Mouse (Mus musculus) liver, postnatal 0 days (tissue): ENCODE data around the gene Slc18a3. TPM values are rescaled to one million over a fixed set of nuclear protein-coding genes. Genes with fewer than 3 reads are reported as not detected.

Source experiments
- ATAC-seq: fragments of 200-750 bp; cut with Nextera tagmentation; 2 replicates; pipeline ENCODE4 v1.8.0; 2017; ENCODE audit warnings: mild to moderate bottlenecking, moderate library complexity
- DNase-seq: peaks from one replicate; pipeline ENCODE4 v3.0.0-alpha.2; 2016
- H3K27ac ChIP-seq: fragments of 300-500 bp; sonication (generic); 2 replicates; pipeline ENCODE4 v1.5.1; 2014; ENCODE audit warnings: antibody characterized with exemption, moderate library complexity, mild to moderate bottlenecking, low read depth
- H3K27me3 ChIP-seq: fragments of 300-500 bp; sonication (generic); 2 replicates; pipeline ENCODE4 v1.6.1; 2014; ENCODE audit warnings: low read length, control low read depth, mixed read lengths; ENCODE audit not compliant: insufficient read depth
- H3K36me3 ChIP-seq: fragments of 300-500 bp; sonication (generic); replicated peaks from 2 replicates; pipeline ENCODE4 v1.6.1; 2014; ENCODE audit warnings: mild to moderate bottlenecking, control low read depth, low read length, moderate library complexity, mixed read lengths; ENCODE audit not compliant: insufficient read depth
- H3K4me1 ChIP-seq: fragments of 300-500 bp; sonication (generic); 2 replicates; pipeline ENCODE4 v1.6.1; 2014; ENCODE audit warnings: antibody characterized with exemption, mild to moderate bottlenecking, control low read depth; ENCODE audit not compliant: insufficient read depth
- H3K4me2 ChIP-seq: fragments of 300-500 bp; sonication (generic); 2 replicates; pipeline ENCODE4 v1.6.1; 2014; ENCODE audit warnings: low read depth, mild to moderate bottlenecking, low read length, moderate library complexity, mixed read lengths
- H3K4me3 ChIP-seq: fragments of 300-500 bp; sonication (generic); 2 replicates; pipeline ENCODE4 v1.5.1; 2014; ENCODE audit warnings: low read depth, low read length
- H3K9ac ChIP-seq: fragments of 300-500 bp; sonication (generic); replicated peaks from 2 replicates; pipeline ENCODE4 v1.6.1; 2014; ENCODE audit warnings: mild to moderate bottlenecking, moderate library complexity
- H3K9me3 ChIP-seq: fragments of 300-500 bp; sonication (generic); 2 replicates; pipeline ENCODE4 v1.6.1; 2016; ENCODE audit warnings: mild to moderate bottlenecking, control low read depth, low read length, mixed read lengths
- CTCF ChIP-seq: sonication (generic); IDR thresholded peaks from 2 replicates; pipeline ENCODE4 v1.5.1; 2016; ENCODE audit warnings: antibody characterized with exemption, low read depth
- EP300 ChIP-seq: IDR thresholded peaks from 2 replicates; pipeline ENCODE4 v1.6.1; 2016; ENCODE audit warnings: antibody characterized with exemption, low read depth, mild to moderate bottlenecking
- WGBS: fragments of 180-500 bp; shearing (Covaris S2); extraction: QIAGEN DNeasy Blood & Tissue Kit; methylation state at CpG from one replicate; pipeline ENCODE4 v1.1.7; 2014; ENCODE audit not compliant: insufficient replicate concordance; 5-methylcytosine and 5-hydroxymethylcytosine counted together
- polyA plus RNA-seq: library from polyadenylated mRNA; unstranded; fragments of >200 nt; fragmentation: Nextera tagmentation; extraction: Ambion mirVana; gene quantifications from 2 replicates; pipeline ENCODE4 v1.2.1, GENCODE M21; 2015

Slc18a3 gene
- not detected in 2 replicates for polyA plus RNA-seq

- WGBS: 3% methylated on average over 66 of the region's 70 CpGs
- no peaks in the 10 kb centered on the region for H3K36me3 ChIP-seq
- H3K27me3 ChIP-seq: peaks cover 75% of the 10 kb centered on the region
- ATAC-seq (no peak), DNase-seq (no peak)
- H3K9me3 ChIP-seq: no peaks in the 10 kb centered on the region
- no peak within 1 kb of the TSS for H3K4me2 ChIP-seq
- no peak within 1 kb of the TSS for H3K4me3 ChIP-seq
- no peaks in the 10 kb centered on the region for H3K4me1 ChIP-seq
- no peak within 1 kb of the TSS for H3K27ac ChIP-seq
- no peak within 1 kb of the TSS for H3K9ac ChIP-seq
- no peak for TF ChIP-seq EP300
- TF ChIP-seq CTCF: no peak
Observed at GRCm38 (mm10) chr14:32464601-32465505, at the start of gene Slc18a3. Gene Slc18a3, minus strand, starts transcription at chr14:32464850.

GRCm38 (mm10) chr14:32513336-32514032 lies 48.8 kb upstream of the Slc18a3 start, which contains the start of gene Ercc6:
Gene Ercc6, plus strand, starts transcription at chr14:32513521.
- under 1% methylated on average over 62 of the region's 62 CpGs for WGBS
- H3K4me3 ChIP-seq: peak within 1 kb of the TSS; percentile 76
- peak within 1 kb of the TSS; percentile 89 for H3K4me2 ChIP-seq
- ATAC-seq: peak; percentile 98
- DNase-seq: peak; percentile 95
- no peaks in the 10 kb centered on the region for H3K9me3 ChIP-seq
- H3K27me3 ChIP-seq: no peaks in the 10 kb centered on the region
- H3K27ac ChIP-seq: peak within 1 kb of the TSS; percentile 49
- TF ChIP-seq CTCF: peak; percentile 30; the same call in 1 of the 2 replicates
- TF ChIP-seq EP300: no peak
- H3K9ac ChIP-seq: peak within 1 kb of the TSS; percentile 65
- H3K36me3 ChIP-seq: peaks cover 15% of the 10 kb centered on the region
- peaks cover 18% of the 10 kb centered on the region for H3K4me1 ChIP-seq

DNA sequence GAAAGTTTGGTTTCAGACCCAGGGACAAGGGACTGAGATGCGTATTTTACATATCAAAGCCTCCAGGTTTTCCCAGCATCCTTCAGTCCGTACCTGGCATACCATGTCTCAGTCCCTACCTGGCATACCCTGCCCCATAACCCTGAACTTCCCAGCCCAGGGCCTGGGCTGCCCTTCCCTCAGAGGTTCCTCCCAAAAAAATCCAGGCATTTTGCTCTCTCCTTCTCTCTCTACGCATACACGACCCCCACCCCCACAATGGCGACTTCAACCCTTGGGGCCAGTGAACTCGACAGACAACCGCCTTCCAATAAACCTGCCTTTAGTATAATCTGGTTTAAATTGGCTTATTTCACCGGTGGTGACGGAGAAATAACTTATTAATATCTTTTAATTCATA lies 48.3 kb upstream of the Slc18a3 start:
- H3K4me2 ChIP-seq: peak overlapping the region; percentile 89
- peaks cover 24% of the 10 kb centered on the region for H3K4me1 ChIP-seq
- DNase-seq (no peak), ATAC-seq (0 out of 2 replicates have a peak, but pooled peaks have one; percentile 3)
- TF ChIP-seq EP300: no peak
- no peak for TF ChIP-seq CTCF
- H3K27me3 ChIP-seq: no peaks in the 10 kb centered on the region
- H3K9ac ChIP-seq: no peak overlapping the region
- peaks cover 12% of the 10 kb centered on the region for H3K36me3 ChIP-seq
- WGBS: 41% methylated on average over 9 of the region's 9 CpGs
- H3K27ac ChIP-seq: peak overlapping the region; percentile 49; the same call in 1 of the 2 replicates
- H3K4me3 ChIP-seq: peak overlapping the region; percentile 76; the same call in 1 of the 2 replicates
- no peaks in the 10 kb centered on the region for H3K9me3 ChIP-seq

DNA sequence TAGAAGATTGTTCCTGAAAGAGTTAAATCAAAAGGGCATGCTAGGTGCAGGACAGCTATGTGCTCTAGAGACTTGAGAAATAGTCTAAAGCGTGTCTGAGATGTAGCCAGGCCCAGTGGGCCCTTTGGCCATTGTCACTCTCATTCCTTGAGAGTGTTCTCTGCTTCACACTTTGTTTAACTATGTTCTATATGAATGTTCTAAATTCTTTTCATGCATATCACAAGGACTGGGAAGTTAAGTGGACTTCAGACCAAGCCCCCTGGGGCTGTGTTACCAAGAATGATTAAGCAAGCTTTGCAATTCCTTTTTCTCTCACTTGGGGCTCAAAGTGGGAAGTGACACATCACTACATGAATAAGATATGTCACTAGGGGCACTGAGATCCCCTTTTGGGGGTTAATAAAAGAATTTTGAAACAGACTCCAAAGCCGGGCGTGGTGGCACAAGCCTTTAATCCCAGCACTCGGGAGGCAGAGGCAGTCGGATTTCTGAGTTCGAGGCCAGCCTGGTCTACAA lies 44.9 kb upstream of the Slc18a3 start:
- no peak overlapping the region for H3K4me2 ChIP-seq
- ATAC-seq: no peak

GRCm38 (mm10) chr14:32508105-32508835 lies 43.6 kb upstream of the Slc18a3 start:
- no peaks in the 10 kb centered on the region for H3K9me3 ChIP-seq
- no peak for TF ChIP-seq EP300
- no peak for TF ChIP-seq CTCF
- no peak overlapping the region for H3K27ac ChIP-seq
- no peak overlapping the region for H3K9ac ChIP-seq
- ATAC-seq (no peak), DNase-seq (no peak)
- no peak overlapping the region for H3K4me3 ChIP-seq
- 0 out of 2 replicates have a peak overlapping the region, but pooled peaks have one; percentile 7 for H3K4me2 ChIP-seq
- peaks cover 14% of the 10 kb centered on the region for H3K4me1 ChIP-seq
- WGBS: 31% methylated on average over 10 of the region's 10 CpGs
- H3K36me3 ChIP-seq: no peaks in the 10 kb centered on the region
- no peaks in the 10 kb centered on the region for H3K27me3 ChIP-seq

More for the DNA sequence above, 44.9 kb upstream of the Slc18a3 start:
- no peak for TF ChIP-seq EP300
- no peak for TF ChIP-seq CTCF
- no peak overlapping the region for H3K4me3 ChIP-seq
- no peak for DNase-seq
- H3K9me3 ChIP-seq: no peaks in the 10 kb centered on the region
- H3K27ac ChIP-seq: no peak overlapping the region
- H3K36me3 ChIP-seq: no peaks in the 10 kb centered on the region
- 64% methylated on average over 6 of the region's 6 CpGs for WGBS
- no peaks in the 10 kb centered on the region for H3K27me3 ChIP-seq
- peaks cover 23% of the 10 kb centered on the region for H3K4me1 ChIP-seq
- no peak overlapping the region for H3K9ac ChIP-seq
